Mouse (Mus musculus) small intestine, adult 2 months (tissue): ENCODE results near the gene Ak9. TPM values are rescaled to one million over a fixed set of nuclear protein-coding genes. Genes with fewer than 3 reads are reported as not detected.

Source experiments
- H3K27ac ChIP-seq: fragments of 200-500 bp; 2 replicates; pipeline ENCODE4 v1.5.1; 2012; ENCODE audit warnings: low read depth, low read length, control low read depth, inconsistent platforms; ENCODE audit not compliant: insufficient read depth
- H3K27me3 ChIP-seq: fragments of 200-500 bp; 2 replicates; pipeline ENCODE4 v1.6.1; 2012; ENCODE audit warnings: mild to moderate bottlenecking, moderate library complexity, low read length, inconsistent platforms; ENCODE audit not compliant: control insufficient read depth, insufficient read depth
- H3K36me3 ChIP-seq: fragments of 200-500 bp; 2 replicates; pipeline ENCODE4 v1.6.1; 2012; ENCODE audit warnings: mild to moderate bottlenecking, low read length, control low read depth, inconsistent platforms; ENCODE audit not compliant: control insufficient read depth, insufficient read depth
- H3K4me1 ChIP-seq: fragments of 200-500 bp; 2 replicates; pipeline ENCODE4 v1.6.1; 2012; ENCODE audit warnings: low read length, inconsistent platforms, mixed read lengths; ENCODE audit not compliant: control insufficient read depth, insufficient read depth, insufficient read length
- H3K4me3 ChIP-seq: fragments of 200-500 bp; 2 replicates; pipeline ENCODE4 v1.5.1; 2012; ENCODE audit warnings: low read depth, mild to moderate bottlenecking, control low read depth, inconsistent platforms, low read length, moderate library complexity
- CTCF ChIP-seq: fragments of 200-500 bp; IDR thresholded peaks from 2 replicates; pipeline ENCODE4 v1.5.1; 2012; ENCODE audit warnings: low read depth, mild to moderate bottlenecking, control low read depth, inconsistent platforms, low read length, moderate library complexity, mixed read lengths; ENCODE audit not compliant: insufficient replicate concordance, insufficient read length; ENCODE audit errors: extremely low read depth
- POLR2A ChIP-seq: fragments of 200-500 bp; IDR thresholded peaks from 2 replicates; pipeline ENCODE4 v1.6.1; 2012; ENCODE audit warnings: low read depth, mild to moderate bottlenecking, control low read depth, inconsistent platforms, low read length, moderate library complexity
- WGBS: fragments of 180-500 bp; shearing (Covaris S2); methylation state at CpG from one replicate; pipeline ENCODE4 v1.1.7; 2018; 5-methylcytosine and 5-hydroxymethylcytosine counted together
- polyA plus RNA-seq: library from polyadenylated mRNA; depleted of rRNA; stranded (reverse); fragments of >200 nt; gene quantifications from 2 replicates; pipeline ENCODE4 v1.2.3, GENCODE M21; 2012

Gene Ak9
- polyA plus RNA-seq, 1 experiment = not detected

DNA sequence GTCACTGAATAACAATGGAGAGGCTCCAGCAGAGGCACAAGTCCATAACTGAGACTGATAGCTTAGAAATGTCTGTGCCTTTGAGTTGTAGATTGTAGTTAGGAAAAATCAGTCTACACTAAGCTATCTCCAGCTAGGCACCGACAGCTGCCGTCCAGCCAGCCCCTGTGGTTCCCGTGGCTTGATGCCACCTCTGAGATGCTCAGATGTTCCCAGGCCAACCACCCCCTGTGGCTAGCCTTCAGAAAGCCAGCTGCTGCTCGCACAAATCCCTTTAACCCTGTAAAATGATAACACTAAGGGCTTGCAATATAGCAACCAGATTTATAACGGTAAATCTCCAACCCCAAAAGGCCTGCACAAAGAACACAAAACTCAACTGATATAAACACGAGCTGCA, 23.6 kb upstream of the Ak9 start:
- H3K27ac ChIP-seq = no peak overlapping the region
- WGBS = 80% methylated on average over 6 of the region's 6 CpGs
- TF ChIP-seq CTCF (no peak), POLR2A (no peak)
- H3K4me1 ChIP-seq = 0 out of 2 replicates have a peak, but pooled peaks cover 2% of the 10 kb centered on the region
- H3K27me3 ChIP-seq = no peaks in the 10 kb centered on the region
- peaks cover 9% of the 10 kb centered on the region for H3K36me3 ChIP-seq
- no peak overlapping the region for H3K4me3 ChIP-seq

DNA sequence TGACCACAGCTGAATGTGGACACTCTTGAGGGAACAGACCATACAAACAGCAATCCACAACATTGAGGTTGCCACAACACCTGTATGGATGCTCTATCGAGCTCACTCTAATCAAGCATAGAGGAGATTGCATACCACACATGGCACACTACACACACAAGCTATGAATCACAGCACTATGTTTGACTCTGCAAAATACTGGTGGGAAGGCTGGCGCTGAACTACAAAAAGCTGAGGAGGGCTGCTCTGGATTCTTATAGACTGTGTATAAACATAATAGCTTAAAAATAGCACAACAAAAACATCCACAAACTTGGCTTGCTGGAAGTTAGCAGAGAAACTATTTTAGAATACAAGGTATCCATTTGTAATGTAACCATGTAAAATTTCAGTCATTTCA, 23.0 kb upstream of the Ak9 start:
- H3K4me3 ChIP-seq = no peak overlapping the region
- no peak for TF ChIP-seq POLR2A
- TF ChIP-seq CTCF = no peak
- 0 out of 2 replicates have a peak, but pooled peaks cover 2% of the 10 kb centered on the region for H3K4me1 ChIP-seq
- H3K36me3 ChIP-seq = peaks cover 7% of the 10 kb centered on the region
- H3K27me3 ChIP-seq = no peaks in the 10 kb centered on the region
- WGBS = 86% methylated on average over 2 of the region's 2 CpGs
- no peak overlapping the region for H3K27ac ChIP-seq

DNA sequence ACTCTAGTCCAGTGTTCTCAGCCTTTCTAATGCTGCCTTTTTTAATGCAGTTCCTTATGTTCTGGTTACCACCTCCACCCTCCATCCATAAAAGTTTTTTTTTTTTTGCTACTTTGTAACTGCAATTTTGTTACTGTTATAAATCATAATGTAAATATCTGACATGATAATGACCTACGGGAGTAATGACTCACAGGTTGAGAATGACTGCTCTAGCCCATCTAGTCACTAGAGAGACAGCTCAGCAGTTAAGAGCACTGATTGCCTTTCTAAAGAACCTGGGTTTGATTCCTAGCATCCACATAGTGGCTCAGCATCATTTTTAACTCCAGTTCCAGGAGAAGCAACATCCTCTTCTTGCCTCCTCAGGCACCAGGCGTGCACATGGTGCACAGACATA, 21.7 kb upstream of the Ak9 start:
- H3K27ac ChIP-seq = no peak overlapping the region
- H3K27me3 ChIP-seq = no peaks in the 10 kb centered on the region
- H3K4me1 ChIP-seq = 0 out of 2 replicates have a peak, but pooled peaks cover 2% of the 10 kb centered on the region
- peaks cover 7% of the 10 kb centered on the region for H3K36me3 ChIP-seq
- H3K4me3 ChIP-seq = no peak overlapping the region
- 58% methylated on average over 2 of the region's 2 CpGs for WGBS
- TF ChIP-seq CTCF (no peak), POLR2A (no peak)

DNA sequence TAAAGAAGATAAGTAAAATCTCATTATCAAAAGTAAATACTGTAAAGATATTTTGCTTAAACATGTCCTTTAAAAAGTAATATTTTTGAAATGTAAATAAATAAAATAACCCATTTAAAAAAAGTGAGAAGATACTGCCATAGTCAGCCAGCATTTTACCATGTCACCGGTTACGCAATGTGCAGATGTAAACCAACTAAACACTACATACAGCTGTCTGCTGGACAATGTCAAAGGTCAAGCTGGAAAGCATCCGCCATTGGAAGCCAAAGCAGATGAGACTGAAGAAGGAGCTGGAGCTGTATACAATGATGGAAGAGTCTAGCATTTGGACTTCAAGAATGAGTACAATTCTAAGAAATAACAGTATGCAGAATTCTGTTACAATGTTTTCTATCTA, 16.2 kb upstream of the Ak9 start:
- Histone ChIP-seq H3K36me3 (peaks cover 5% of the 10 kb centered on the region), H3K4me3 (no peak overlapping the region), H3K27ac (no peak overlapping the region), H3K4me1 (peaks cover 2% of the 10 kb centered on the region; the same call in 1 of the 2 replicates), H3K27me3 (no peaks in the 10 kb centered on the region)
- no peak for TF ChIP-seq CTCF
- TF ChIP-seq POLR2A = no peak
- WGBS = 80% methylated on average over 3 of the region's 3 CpGs

DNA sequence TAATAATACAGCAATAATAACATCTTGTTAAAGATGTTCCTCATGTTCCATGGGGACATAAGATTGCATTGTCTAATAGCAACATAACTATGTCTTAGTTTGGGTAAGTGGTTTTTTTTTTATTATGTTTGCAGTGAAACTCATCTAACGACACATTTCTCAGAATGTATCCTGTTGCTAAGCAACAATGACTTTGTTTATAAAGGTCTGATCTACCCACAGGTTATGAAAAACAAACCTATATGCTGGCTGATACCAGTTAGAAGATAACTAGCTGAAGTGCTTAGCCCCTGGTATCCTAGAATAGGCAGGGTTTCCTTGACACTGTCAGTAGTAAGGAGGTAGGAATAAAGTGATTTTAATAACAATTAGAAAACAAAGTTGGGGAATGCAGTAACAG, 15.7 kb upstream of the Ak9 start:
- no peak overlapping the region for H3K27ac ChIP-seq
- WGBS = 10% methylated on average over 1 of the region's 1 CpGs
- H3K36me3 ChIP-seq = peaks cover 5% of the 10 kb centered on the region
- H3K4me3 ChIP-seq = no peak overlapping the region
- H3K27me3 ChIP-seq = no peaks in the 10 kb centered on the region
- H3K4me1 ChIP-seq = peaks cover 2% of the 10 kb centered on the region; the same call in 1 of the 2 replicates
- TF ChIP-seq CTCF = no peak
- no peak for TF ChIP-seq POLR2A

DNA sequence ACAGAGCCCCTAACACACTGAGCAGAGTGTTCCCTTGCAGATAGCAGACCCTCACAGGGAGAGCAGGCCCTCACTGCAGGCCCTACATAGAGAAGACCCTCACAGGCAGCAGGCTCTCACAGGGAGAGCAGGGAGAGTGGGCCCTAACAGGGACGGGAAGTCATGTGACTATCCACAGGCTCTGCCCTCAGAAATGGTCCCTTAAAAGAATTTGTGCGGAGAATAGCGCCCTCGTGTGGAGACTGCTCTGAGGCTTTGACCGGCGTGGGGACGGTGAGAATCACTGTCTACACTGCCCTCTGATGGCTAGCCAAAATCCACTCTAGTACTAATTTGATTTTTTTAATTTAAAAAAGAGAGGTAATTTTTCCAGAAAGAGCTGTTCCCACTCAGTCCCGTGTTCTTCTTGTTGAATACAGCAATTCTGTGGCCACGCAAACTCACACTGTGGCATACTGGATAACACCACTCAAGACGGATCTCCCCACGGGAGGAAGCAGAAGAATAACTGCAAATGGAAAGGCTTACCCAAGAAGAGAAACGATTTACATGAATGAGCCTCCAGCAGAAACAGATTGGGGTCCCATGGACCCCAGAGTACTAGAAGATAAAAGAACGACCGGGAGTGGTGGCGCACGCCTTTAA, 14.9 kb upstream of the Ak9 start:
- Histone ChIP-seq H3K4me3 (no peak overlapping the region), H3K27me3 (no peaks in the 10 kb centered on the region), H3K27ac (no peak overlapping the region), H3K4me1 (peaks cover 2% of the 10 kb centered on the region; the same call in 1 of the 2 replicates), H3K36me3 (peaks cover 3% of the 10 kb centered on the region; the same call in 1 of the 2 replicates)
- WGBS = 39% methylated on average over 16 of the region's 16 CpGs
- TF ChIP-seq CTCF = peak; percentile 98
- TF ChIP-seq POLR2A = no peak

DNA sequence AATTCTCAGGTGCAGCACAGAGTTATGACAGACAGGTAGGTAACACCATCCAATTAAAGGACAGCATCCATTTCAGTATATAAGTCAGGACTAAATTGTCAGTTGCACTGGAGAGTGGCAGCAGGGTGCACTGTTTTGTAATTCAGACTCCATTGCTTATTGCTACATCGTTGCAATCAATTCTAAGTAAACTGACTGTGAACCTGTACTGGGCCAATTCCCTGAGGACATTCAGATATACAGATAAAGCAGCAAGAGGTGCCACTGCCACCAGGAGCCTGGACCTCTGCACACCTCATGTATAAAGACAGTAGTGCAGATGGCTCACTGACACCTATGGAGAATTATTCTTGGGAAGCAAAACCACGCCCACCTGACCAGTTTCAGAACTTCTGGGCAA, 12.8 kb upstream of the Ak9 start:
- H3K4me1 ChIP-seq = peaks cover 2% of the 10 kb centered on the region; the same call in 1 of the 2 replicates
- WGBS = 59% methylated on average over 2 of the region's 2 CpGs
- TF ChIP-seq POLR2A = no peak
- no peak for TF ChIP-seq CTCF
- H3K27me3 ChIP-seq = no peaks in the 10 kb centered on the region
- H3K4me3 ChIP-seq = no peak overlapping the region
- H3K36me3 ChIP-seq = no peaks in the 10 kb centered on the region
- H3K27ac ChIP-seq = no peak overlapping the region
